Mouse (Mus musculus): ENCODE measurements around the gene Cdh4.

GRCm38 (mm10) chr2:179443959-179444358 is 1.7 kb downstream of the Cdh4 start:
- TF ChIP-seq ZC3H11A (IDR thresholded peaks at IDR 0.05; ENCODE audit: borderline replicate concordance, low read depth, low read length) (no peak), ZNF384 (IDR thresholded peaks at IDR 0.05; ENCODE audit: low read depth, low read length) (no peak), HCFC1 (IDR thresholded peaks at IDR 0.05; ENCODE audit: borderline replicate concordance, insufficient read depth, low read length) (no peak)
